Mouse (Mus musculus): Measurements from ENCODE around the gene Nt5dc1.
"Not testable (repeated sequence)": the region's sequence is repeated elsewhere in the genome, so short reads cannot be mapped to it uniquely, and the experiment has no call there.

Nt5dc1 gene

DNA sequence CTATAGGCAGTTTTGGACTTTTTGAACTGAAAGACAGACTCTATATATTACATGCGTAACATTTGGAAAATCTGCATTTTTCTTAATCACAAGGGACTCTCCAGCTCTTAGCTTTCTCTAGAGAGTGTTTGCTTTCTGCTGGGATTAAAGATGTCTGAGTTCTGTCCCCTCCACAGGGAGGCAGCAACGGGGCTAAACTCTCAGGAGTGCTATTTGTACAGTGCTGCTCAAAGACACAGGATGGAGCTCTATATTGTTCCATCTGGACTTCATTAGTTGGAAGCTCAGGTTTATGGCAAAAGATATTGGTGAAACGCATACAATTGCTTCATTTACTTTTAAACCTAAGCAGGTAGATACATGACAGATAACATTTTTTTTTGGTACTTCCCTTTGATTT lies 105.8 kb downstream of the Nt5dc1 start:
- DNase-seq (ENCODE audit: low spot score), result no peak

DNA sequence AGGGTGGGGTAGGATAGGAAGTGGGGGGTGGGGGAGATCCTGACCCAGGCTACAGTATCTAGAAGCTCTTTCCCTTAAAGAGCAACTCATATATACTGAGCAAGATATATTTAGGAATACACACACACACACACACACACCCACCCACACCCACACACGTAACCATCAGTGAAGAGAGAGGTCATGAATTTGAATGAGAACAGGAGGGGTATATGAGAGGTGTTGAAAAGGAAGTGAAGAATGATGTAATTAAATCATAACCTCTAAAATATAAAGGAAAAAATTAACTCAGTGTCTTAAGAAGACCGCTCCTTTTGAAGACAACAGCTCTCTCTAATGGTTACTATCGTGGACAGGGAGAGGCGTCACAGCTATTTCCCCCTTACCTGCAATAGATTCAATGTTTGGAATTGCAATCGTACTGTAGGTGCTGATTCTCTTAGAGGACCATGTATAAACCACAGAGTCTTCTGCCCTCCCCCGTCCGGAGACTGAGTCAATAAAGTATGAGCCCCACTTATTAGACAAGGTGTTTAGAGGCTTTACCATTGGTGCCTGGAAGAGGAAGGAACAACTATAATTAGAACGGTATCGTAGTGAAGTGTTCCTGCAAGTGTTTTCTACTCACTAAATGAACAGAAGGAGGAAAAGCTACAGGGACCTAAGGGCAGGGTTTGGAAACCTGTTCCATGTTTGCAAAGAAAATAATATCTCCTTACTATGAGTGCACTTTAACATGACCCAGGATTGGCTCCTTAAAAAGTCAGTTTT lies 108.3 kb downstream of the Nt5dc1 start:
- no peak for DNase-seq (ENCODE audit: low spot score)

DNA sequence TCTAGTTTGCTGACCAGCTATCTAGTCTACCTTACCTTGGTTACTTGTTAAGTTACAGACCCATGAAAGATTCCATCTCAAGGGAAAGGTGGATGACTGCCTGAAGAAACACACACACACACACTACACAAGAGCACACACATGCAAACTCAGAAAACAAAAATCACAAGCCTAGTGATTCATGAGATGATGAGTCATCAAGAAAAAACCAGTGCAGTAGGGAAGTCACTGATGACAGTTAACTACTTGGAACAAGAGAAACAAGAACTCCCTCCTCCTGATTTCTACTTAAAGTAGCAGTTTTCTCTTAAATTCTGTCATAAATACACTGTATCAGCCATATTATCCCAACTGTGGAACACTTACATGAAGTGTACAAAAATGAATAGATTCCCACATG lies 111.3 kb downstream of the Nt5dc1 start:
- no peak for DNase-seq (ENCODE audit: low spot score)

DNA sequence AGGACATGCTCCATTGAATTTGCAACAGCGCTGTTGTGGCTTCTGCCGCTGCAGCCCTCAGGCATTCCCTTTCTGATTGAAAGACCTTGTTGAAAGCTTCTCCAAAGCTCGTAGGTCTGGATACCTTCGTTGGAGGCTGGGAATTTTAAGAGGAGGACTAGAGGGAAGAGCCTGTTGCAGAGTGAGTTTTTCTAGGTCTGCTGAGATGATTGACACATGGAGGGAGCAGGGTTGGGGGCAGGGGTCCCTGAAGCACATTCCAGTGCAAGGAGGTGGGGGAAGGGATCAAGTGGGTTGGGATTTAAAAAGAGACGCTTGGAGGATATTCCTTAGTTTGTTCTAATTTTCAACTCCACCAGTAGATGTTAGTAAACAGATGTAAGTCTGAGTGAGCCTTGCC lies 118.0 kb downstream of the Nt5dc1 start:
- DNase-seq (ENCODE audit: low spot score), result no peak

GRCm38 (mm10) chr10:34297980-34298753 lies 120.2 kb downstream of the Nt5dc1 start:
- no peak for DNase-seq (ENCODE audit: low spot score)

GRCm38 (mm10) chr10:34297299-34297979 lies 120.9 kb downstream of the Nt5dc1 start, which contains the start of gene Tspyl4:
Gene Tspyl4 (plus strand): TSS chr10:34297442.
- DNase-seq (ENCODE audit: low spot score), result peak; percentile 95

GRCm38 (mm10) chr10:34296911-34297298 lies 121.4 kb downstream of the Nt5dc1 start:
- no peak for DNase-seq (ENCODE audit: low spot score)

- peak; percentile 53 for DNase-seq (ENCODE audit: low spot score)
Observed at GRCm38 (mm10) chr10:34282420-34283238, 135.7 kb downstream of the Nt5dc1 start.

GRCm38 (mm10) chr10:34281962-34282388 lies 136.4 kb downstream of the Nt5dc1 start, which contains the start of gene Tspyl1:
Gene Tspyl1 (plus strand): TSS chr10:34282190.
- DNase-seq (ENCODE audit: low spot score), result peak; percentile 98

- DNase-seq (ENCODE audit: low spot score), result peak; percentile 11
Observed at GRCm38 (mm10) chr10:34281211-34281961, 137.0 kb downstream of the Nt5dc1 start.

- DNase-seq (ENCODE audit: low spot score), result peak; percentile 74
Observed at GRCm38 (mm10) chr10:34280591-34281175, 137.7 kb downstream of the Nt5dc1 start.

DNA sequence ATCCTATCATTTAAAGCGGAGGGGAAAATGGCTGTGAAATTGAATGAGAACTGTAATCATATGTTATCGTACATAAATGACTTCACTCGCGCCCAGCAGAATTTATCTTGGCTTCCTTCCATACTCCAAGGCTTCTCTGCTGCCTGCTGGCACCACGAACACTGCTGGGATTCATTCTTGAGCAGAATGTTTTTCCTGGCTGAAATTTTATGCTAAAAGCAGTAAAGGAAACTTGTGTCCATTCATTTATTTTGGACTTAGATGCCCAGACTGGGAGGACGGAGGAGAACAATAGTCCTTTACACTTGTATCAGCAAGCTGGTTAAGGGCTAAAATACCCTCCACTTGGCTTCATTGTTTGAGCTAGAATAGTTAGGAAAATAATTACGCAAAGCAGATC lies 146.7 kb downstream of the Nt5dc1 start:
- peak; percentile 23 for DNase-seq (ENCODE audit: low spot score)

DNA sequence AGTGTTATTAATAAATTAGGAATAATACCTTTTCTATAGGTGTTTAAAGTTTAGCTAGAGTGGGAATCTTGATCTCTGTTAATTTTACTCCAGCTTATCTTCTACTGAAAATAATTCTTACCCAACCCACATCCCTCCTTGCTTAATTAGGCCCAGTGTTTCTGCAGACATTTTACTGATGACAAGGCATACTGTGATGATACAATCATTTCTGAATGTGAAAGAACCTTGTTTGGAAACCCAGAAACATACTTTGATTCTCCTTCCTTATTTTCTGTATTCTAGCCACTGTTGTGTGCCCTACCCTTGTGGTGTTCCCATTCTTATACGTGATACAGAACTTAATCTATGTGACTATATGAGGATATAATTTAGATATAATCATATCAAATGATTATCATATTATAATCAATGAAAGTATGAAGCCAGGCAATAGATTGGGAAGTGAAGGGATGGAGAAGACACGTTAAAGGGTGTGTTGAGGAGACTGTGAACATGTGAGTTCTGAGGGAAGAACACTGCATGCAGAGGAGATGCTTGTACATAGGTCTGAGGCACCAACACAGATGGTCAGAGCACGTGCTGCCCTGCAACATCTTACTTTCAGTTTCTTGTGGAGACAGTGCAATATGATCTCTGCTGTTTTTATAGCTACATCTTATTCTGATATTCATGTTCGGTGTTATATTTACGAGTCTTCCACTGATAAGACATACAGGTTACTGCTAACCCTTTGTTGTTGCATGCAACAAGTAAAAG lies 150.9 kb downstream of the Nt5dc1 start:
- DNase-seq (ENCODE audit: low spot score), result no peak

GRCm38 (mm10) chr10:34265106-34265505 lies 153.2 kb downstream of the Nt5dc1 start:
- DNase-seq (ENCODE audit: low spot score), result no peak

GRCm38 (mm10) chr10:34252833-34253232 lies 165.5 kb downstream of the Nt5dc1 start:
- not testable (repeated sequence) for DNase-seq (ENCODE audit: low spot score)

- DNase-seq (ENCODE audit: low spot score), result no peak
Observed at GRCm38 (mm10) chr10:34249594-34249993, 168.8 kb downstream of the Nt5dc1 start.

DNA sequence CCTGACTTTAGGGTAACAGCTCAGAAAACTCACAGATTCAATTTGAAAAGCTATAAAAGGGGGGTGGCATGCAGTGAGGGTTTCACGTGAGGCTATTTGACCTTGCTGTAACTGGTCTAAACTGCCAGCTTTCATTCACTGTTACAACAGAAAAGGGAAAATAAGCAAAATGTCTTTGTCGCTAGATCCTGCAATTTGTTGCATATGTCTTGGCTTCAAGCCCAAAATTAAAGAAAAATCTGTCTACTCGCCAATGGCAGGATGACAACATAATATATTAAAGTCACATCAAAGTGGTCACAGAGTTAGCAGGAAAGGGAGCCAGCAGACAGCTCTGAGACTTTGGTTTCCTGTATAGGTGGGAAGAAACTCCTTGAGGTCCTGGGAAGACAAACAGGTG lies 170.6 kb downstream of the Nt5dc1 start:
- DNase-seq (ENCODE audit: low spot score), result no peak

- DNase-seq (ENCODE audit: low spot score), result no peak
Observed at GRCm38 (mm10) chr10:34246106-34246505, 172.2 kb downstream of the Nt5dc1 start.

- DNase-seq (ENCODE audit: low spot score), result no peak
Observed at GRCm38 (mm10) chr10:34244745-34245144, 173.6 kb downstream of the Nt5dc1 start.

GRCm38 (mm10) chr10:34238536-34238935 lies 179.8 kb downstream of the Nt5dc1 start:
- DNase-seq (ENCODE audit: low spot score), result no peak

All from layer of hippocampus, adult 11-12 months (tissue).